Mouse (Mus musculus) embryonic facial prominence, embryonic 13.5 days (tissue): ENCODE results near the gene Pip4k2c. TPM values are rescaled to one million over a fixed set of nuclear protein-coding genes. Genes with fewer than 3 reads are reported as not detected.
"Not testable (repeated sequence)": the region's sequence is repeated elsewhere in the genome, so short reads cannot be mapped to it uniquely, and the experiment has no call there.

Experiments
- ATAC-seq: fragments of 200-750 bp; cut with Nextera tagmentation; 2 replicates; pipeline ENCODE4 v1.8.0; 2017; ENCODE audit warnings: low read depth; ENCODE audit not compliant: insufficient number of reproducible peaks, insufficient read depth, low FRiP score, low TSS enrichment
- H3K27ac ChIP-seq: fragments of 300-500 bp; sonication (generic); 2 replicates; pipeline ENCODE4 v1.5.1; 2015; ENCODE audit warnings: moderate library complexity, mild to moderate bottlenecking, inconsistent platforms
- H3K27me3 ChIP-seq: fragments of 300-500 bp; sonication (generic); 2 replicates; pipeline ENCODE4 v1.6.1; 2015; ENCODE audit warnings: mild to moderate bottlenecking, inconsistent platforms
- H3K36me3 ChIP-seq: fragments of 300-500 bp; sonication (generic); 2 replicates; pipeline ENCODE4 v1.6.1; 2015; ENCODE audit warnings: mild to moderate bottlenecking, inconsistent platforms
- H3K4me1 ChIP-seq: fragments of 300-500 bp; sonication (generic); 2 replicates; pipeline ENCODE4 v1.6.1; 2015; ENCODE audit warnings: inconsistent platforms
- H3K4me2 ChIP-seq: fragments of 300-500 bp; sonication (generic); 2 replicates; pipeline ENCODE4 v1.6.1; 2015; ENCODE audit warnings: moderate library complexity, mild to moderate bottlenecking, inconsistent platforms
- H3K4me3 ChIP-seq: fragments of 300-500 bp; sonication (generic); 2 replicates; pipeline ENCODE4 v1.5.1; 2015; ENCODE audit warnings: mild to moderate bottlenecking, inconsistent platforms
- H3K9ac ChIP-seq: fragments of 300-500 bp; sonication (generic); 2 replicates; pipeline ENCODE4 v1.6.1; 2015; ENCODE audit warnings: mild to moderate bottlenecking, inconsistent platforms
- H3K9me3 ChIP-seq: fragments of 300-500 bp; sonication (generic); 2 replicates; pipeline ENCODE4 v1.6.1; 2016; ENCODE audit warnings: inconsistent platforms
- WGBS: fragments of 180-500 bp; shearing (Covaris S2); methylation state at CpG from one replicate; pipeline ENCODE4 v1.1.7; 2015; ENCODE audit warnings: mixed read lengths; 5-methylcytosine and 5-hydroxymethylcytosine counted together
- polyA plus RNA-seq: library from polyadenylated mRNA; unstranded; fragments of >200 nt; fragmentation: Nextera tagmentation; extraction: Ambion mirVana; gene quantifications from 2 replicates; pipeline ENCODE4 v1.2.1, GENCODE M21; 2015

The Pip4k2c gene
- polyA plus RNA-seq, 1 experiment from 2014 or later: 30.8 TPM

DNA sequence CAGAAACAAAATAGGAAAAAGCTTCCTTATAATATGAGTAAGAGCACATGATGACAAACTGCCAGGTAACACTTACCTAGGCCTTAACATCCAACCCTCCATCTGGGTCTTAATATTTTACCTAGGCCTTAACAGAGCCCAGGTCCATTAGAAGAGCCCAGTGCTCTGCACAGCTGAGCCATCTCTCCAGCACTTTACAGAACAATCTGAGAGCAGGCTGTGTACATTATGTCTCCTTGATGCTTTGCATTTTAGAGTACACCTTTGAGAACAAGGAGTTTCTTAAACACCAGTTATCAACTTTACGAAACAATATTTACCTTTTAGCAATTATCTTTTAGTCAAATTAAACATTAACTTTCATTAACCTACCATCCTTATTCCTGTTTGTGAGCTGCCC, 55.3 kb downstream of the Pip4k2c start:
- no peaks in the 10 kb centered on the region for H3K36me3 ChIP-seq
- no peak for ATAC-seq
- H3K4me2 ChIP-seq: no peak overlapping the region
- no peak overlapping the region for H3K4me3 ChIP-seq
- no peak overlapping the region for H3K27ac ChIP-seq
- no peak overlapping the region for H3K9ac ChIP-seq
- no peaks in the 10 kb centered on the region for H3K27me3 ChIP-seq
- no peaks in the 10 kb centered on the region for H3K4me1 ChIP-seq
- WGBS: 86% methylated on average over 1 of the region's 1 CpGs
- H3K9me3 ChIP-seq: no peaks in the 10 kb centered on the region

DNA sequence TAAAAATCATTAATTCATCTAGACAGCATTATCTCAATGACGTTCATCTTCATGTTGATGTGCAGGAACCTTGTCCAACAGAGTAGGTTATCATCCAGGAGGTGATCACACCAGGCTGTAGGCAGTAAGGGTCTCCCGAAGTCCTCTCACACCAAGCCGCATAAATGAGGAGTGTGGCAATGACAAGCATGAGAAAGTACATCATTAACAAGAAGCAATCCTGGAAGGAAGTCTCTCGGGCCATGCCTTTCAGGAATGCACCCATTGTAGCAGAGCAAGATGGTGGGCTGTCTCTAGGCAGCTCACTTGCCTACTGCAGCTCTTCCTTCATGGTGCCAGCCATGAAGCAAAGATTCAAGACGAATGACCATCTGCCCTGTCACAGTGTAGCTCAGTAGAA, 56.7 kb downstream of the Pip4k2c start:
- Histone ChIP-seq H3K4me1 (no peaks in the 10 kb centered on the region), H3K4me3 (no peak overlapping the region), H3K4me2 (no peak overlapping the region), H3K9ac (no peak overlapping the region), H3K27ac (no peak overlapping the region), H3K9me3 (no peaks in the 10 kb centered on the region), H3K36me3 (no peaks in the 10 kb centered on the region), H3K27me3 (no peaks in the 10 kb centered on the region)
- no peak for ATAC-seq
- WGBS: 88% methylated on average over 5 of the region's 5 CpGs

DNA sequence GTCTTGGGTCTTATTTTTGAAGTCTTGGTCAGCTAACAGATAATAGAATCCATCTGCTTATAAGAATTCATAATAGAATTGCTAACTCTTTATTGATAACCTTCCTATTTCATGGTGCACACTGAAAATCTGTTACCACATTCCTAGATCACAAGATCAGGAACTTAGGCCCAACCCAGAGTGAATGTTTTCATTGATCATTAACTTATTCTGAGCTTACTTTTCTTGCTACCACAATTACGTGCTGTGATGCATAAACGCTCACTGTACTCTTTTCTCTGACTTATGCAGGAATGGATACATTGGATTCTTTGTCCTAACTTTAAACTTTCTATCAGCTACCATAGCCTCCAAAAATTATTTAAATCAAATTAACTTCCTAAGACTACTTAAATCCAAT, 57.1 kb downstream of the Pip4k2c start:
- H3K4me1 ChIP-seq: no peaks in the 10 kb centered on the region
- H3K4me2 ChIP-seq: no peak overlapping the region
- no peak overlapping the region for H3K27ac ChIP-seq
- H3K27me3 ChIP-seq: no peaks in the 10 kb centered on the region
- ATAC-seq: no peak
- no peak overlapping the region for H3K9ac ChIP-seq
- H3K9me3 ChIP-seq: no peaks in the 10 kb centered on the region
- WGBS: 94% methylated on average over 2 of the region's 2 CpGs
- H3K4me3 ChIP-seq: no peak overlapping the region
- H3K36me3 ChIP-seq: no peaks in the 10 kb centered on the region

DNA sequence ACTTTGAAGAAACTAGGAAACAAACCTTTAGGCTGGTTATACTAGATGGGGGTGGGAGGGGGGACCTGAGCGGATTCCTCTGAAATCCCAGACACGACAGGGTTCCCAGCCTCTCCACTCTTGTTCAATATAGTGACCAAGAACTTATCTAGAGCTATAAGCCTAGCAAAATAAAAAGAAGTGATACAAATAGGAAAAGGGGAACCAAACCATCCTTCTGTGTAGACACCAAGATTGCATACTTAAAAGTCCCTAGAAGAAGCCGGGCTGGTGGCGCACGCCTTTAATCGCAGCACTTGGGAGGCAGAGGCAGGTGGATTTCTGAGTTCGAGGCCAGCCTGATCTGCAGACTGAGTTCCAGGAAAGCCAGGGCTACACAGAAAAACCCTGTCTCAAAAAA, 58.1 kb downstream of the Pip4k2c start:
- Histone ChIP-seq H3K27me3 (no peaks in the 10 kb centered on the region), H3K9ac (no peak overlapping the region), H3K4me3 (no peak overlapping the region), H3K4me2 (no peak overlapping the region), H3K4me1 (no peaks in the 10 kb centered on the region), H3K27ac (no peak overlapping the region), H3K9me3 (no peaks in the 10 kb centered on the region), H3K36me3 (no peaks in the 10 kb centered on the region)
- no peak for ATAC-seq
- WGBS: 93% methylated on average over 7 of the region's 7 CpGs

DNA sequence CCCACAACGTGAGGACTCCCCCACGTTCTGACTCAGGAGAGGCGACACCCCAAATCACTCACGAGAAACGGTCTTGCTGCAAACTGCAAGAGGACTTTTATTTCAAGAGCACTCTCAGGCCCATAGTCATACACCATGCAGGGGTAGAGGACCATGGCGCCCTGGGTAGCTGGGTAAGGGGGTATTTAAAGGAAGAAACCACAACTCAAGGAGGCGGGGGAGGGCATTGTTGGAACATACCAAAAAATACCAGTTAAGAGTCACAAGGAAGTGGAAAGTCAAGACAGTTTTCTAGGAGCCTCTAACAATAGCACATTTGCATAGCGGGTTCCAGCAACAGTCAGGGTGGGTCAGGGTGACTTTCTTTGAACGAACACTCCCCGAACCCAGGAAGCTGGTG, 58.8 kb downstream of the Pip4k2c start:
- not testable (repeated sequence) for H3K9me3 ChIP-seq, H3K4me3 ChIP-seq, H3K4me2 ChIP-seq, H3K27me3 ChIP-seq, H3K36me3 ChIP-seq, ATAC-seq, H3K9ac ChIP-seq, H3K27ac ChIP-seq, H3K4me1 ChIP-seq
- WGBS: 84% methylated on average over 10 of the region's 10 CpGs

DNA sequence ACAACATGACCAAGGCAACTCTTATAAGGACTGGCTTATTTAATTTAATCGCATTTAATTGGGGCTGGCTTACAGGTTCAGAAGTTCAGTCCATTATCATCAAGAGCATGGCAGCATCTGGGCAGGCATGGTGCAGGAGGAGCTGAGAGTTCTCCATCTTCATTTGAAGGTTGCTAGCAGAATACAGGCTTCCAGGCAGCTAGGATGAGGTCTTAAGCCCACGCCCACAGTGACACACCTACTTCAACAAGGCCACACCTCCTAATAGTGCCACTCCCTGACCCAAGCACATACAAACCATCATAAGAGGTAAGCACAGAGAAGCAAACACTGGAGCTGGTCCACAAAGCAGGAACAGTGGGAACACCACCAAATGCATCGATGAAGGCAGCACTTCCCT, 60.2 kb downstream of the Pip4k2c start:
- WGBS: 89% methylated on average over 3 of the region's 3 CpGs
- H3K27me3 ChIP-seq, H3K9ac ChIP-seq, H3K36me3 ChIP-seq, H3K27ac ChIP-seq, H3K4me2 ChIP-seq, H3K4me1 ChIP-seq, H3K4me3 ChIP-seq, H3K9me3 ChIP-seq, ATAC-seq: not testable (repeated sequence)

DNA sequence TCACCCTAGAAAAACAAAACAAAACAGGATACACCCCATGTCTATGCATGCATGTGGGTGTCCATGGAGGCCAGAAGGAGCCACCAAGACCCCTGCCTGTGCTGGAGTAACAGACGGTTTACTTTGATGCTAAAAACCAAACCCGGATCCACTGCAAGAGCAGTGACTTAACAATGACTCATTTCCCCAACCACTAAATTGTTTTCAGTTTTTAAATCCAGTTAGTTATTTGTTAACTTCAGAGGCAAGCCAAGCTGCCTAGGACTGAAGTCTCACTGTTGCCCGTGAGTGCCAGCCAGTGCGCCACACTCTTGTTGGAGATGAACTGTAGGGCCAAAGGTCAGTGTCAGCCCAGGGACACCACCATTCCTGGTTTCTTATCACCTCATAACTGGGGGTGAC, 60.9 kb downstream of the Pip4k2c start:
- no peak for ATAC-seq
- no peak overlapping the region for H3K9ac ChIP-seq
- H3K9me3 ChIP-seq: no peaks in the 10 kb centered on the region
- H3K36me3 ChIP-seq: no peaks in the 10 kb centered on the region
- H3K27me3 ChIP-seq: no peaks in the 10 kb centered on the region
- no peak overlapping the region for H3K4me2 ChIP-seq
- no peak overlapping the region for H3K27ac ChIP-seq
- H3K4me1 ChIP-seq: no peaks in the 10 kb centered on the region
- 78% methylated on average over 4 of the region's 4 CpGs for WGBS
- H3K4me3 ChIP-seq: no peak overlapping the region

DNA sequence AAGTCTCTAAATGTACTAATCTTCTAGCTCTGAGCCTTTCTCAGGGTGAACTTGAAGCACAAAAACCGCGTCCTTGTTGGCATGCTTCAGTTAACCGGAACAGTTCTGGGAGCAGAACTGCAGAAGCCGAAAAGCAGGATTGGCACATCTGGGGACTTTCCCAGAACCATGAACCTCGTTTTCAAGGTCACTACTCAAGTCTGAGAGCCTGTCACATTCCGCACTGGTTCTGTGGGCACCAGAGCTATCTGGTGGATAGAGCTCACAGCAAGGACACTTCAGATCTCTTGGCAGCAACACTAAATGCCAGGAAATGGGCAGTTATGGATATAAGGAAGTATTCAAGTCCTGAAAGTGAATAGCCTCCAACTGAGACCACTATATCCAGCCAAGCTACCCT, 64.2 kb downstream of the Pip4k2c start:
- ATAC-seq: no peak

More for the DNA sequence above, 64.2 kb downstream of the Pip4k2c start:
- Histone ChIP-seq H3K36me3 (no peaks in the 10 kb centered on the region), H3K27ac (no peak overlapping the region), H3K4me1 (no peaks in the 10 kb centered on the region), H3K4me3 (no peak overlapping the region), H3K27me3 (no peaks in the 10 kb centered on the region), H3K9me3 (no peaks in the 10 kb centered on the region), H3K9ac (no peak overlapping the region), H3K4me2 (no peak overlapping the region)
- WGBS: 80% methylated on average over 6 of the region's 6 CpGs

Other genes starting within 250 kb of the Pip4k2c start
- gene Ctdsp2, start 232.9 kb downstream of the Pip4k2c start, polyA plus RNA-seq: 84.8 and 87.4 TPM in 2 replicates
- gene Avil, start 210.9 kb downstream of the Pip4k2c start, polyA plus RNA-seq: 0.58 and 0.97 TPM in 2 replicates
- 78.2 and 84.5 TPM in 2 replicates for gene Tsfm, start 180.7 kb downstream of the Pip4k2c start, polyA plus RNA-seq
- 55.2 and 61.2 TPM in 2 replicates for gene Mettl1, start 170.2 kb downstream of the Pip4k2c start, polyA plus RNA-seq
- 0.62 and 0.81 TPM in 2 replicates for gene Eef1akmt3, start 170.1 kb downstream of the Pip4k2c start, polyA plus RNA-seq
- gene Cyp27b1, start 163.3 kb downstream of the Pip4k2c start, polyA plus RNA-seq: 0.08 and 0.11 TPM in 2 replicates
- 1.5 and 1.6 TPM in 2 replicates for gene March9, start 151.4 kb downstream of the Pip4k2c start, polyA plus RNA-seq
- gene Cdk4, start 148.1 kb downstream of the Pip4k2c start, polyA plus RNA-seq: 1,992 and 2,100 TPM in 2 replicates
- gene Tspan31, start 141.3 kb downstream of the Pip4k2c start, polyA plus RNA-seq: 176 and 179 TPM in 2 replicates
- 0.18 and 0.34 TPM in 2 replicates for gene Agap2, start 136.3 kb downstream of the Pip4k2c start, polyA plus RNA-seq
- gene Os9, start 90.5 kb downstream of the Pip4k2c start, polyA plus RNA-seq: 76.5 and 87.7 TPM in 2 replicates
- 8.9 and 9.0 TPM in 2 replicates for gene B4galnt1, start 46.4 kb downstream of the Pip4k2c start, polyA plus RNA-seq
- gene Slc26a10, start 30.9 kb downstream of the Pip4k2c start, polyA plus RNA-seq: 1.3 and 2.0 TPM in 2 replicates
- 117 and 130 TPM in 2 replicates for gene Arhgef25, start 21.5 kb downstream of the Pip4k2c start, polyA plus RNA-seq
- 161 and 165 TPM in 2 replicates for gene Dtx3, start 15.9 kb downstream of the Pip4k2c start, polyA plus RNA-seq
- gene Kif5a, start 51.8 kb upstream of the Pip4k2c start, polyA plus RNA-seq: 6.7 and 8.1 TPM in 2 replicates
- 187 and 199 TPM in 2 replicates for gene Dctn2, start 54.8 kb upstream of the Pip4k2c start, polyA plus RNA-seq
- 14.9 and 19.2 TPM in 2 replicates for gene Mbd6, start 77.4 kb upstream of the Pip4k2c start, polyA plus RNA-seq
- 113 and 128 TPM in 2 replicates for gene Mars, start 100.2 kb upstream of the Pip4k2c start, polyA plus RNA-seq
- 3.1 and 3.4 TPM in 2 replicates for gene Arhgap9, start 110.4 kb upstream of the Pip4k2c start, polyA plus RNA-seq
- 17.5 and 19.8 TPM in 2 replicates for gene Gli1, start 130.4 kb upstream of the Pip4k2c start, polyA plus RNA-seq
- gene Inhbe, start 142.8 kb upstream of the Pip4k2c start, polyA plus RNA-seq: 0.07 TPM in 1 of 2 replicates, not detected in the other
- gene Inhbc, start 158.8 kb upstream of the Pip4k2c start, polyA plus RNA-seq: not detected in 2 replicates
- gene R3hdm2, start 168.7 kb upstream of the Pip4k2c start, polyA plus RNA-seq: 57.7 and 58.8 TPM in 2 replicates